Mouse (Mus musculus): Measurements from ENCODE around the gene Fggy. TPM values are rescaled to one million over a fixed set of nuclear protein-coding genes. Genes with fewer than 3 reads are reported as not detected.

The Fggy gene
- polyA plus RNA-seq (2014; fragmentation: Nextera tagmentation; extraction: Ambion mirVana) = 10.8 and 10.9 TPM in 2 replicates

DNA sequence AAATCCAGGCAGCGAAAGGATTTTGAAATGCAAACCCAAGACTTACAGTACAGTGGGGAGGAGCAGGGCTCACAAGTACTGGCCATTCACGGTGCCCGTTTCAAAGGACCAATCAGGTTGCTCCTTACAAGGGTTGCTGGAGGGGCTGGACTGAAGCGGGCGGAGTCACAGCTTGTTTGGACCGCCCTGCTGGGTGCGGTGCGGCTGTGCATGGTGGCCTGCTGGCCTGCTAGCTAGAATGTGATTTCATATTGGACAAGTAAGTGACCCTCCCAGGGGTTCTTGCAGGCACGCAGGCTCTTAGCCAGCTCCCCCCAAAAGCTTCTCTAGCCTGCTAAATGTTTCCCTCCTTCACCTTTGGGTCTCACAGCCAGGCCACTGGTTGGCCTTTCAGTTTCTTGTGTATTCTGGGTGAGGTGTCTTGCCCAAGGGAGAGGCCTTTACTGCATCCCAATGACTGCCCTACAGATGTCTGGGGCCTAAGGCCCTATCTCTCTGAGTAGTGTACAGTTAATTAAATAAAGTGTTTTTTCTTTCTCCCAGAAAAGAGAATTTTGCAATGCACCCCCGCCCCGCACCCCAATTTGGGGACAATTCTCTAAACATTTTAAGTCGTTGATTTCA, at the start of gene Fggy:
TSS of gene Fggy (plus strand) at position 175 of the 624 bp plus-strand sequence.
- ATAC-seq (ENCODE audit: insufficient read depth, low FRiP score, low TSS enrichment) (peak; percentile 100), DNase-seq (ENCODE audit: low spot score) (peak; percentile 96)
- WGBS = 27% methylated on average over 12 of the region's 12 CpGs
- Histone ChIP-seq H3K4me2 (ENCODE audit: low read depth) (peak within 1 kb of the TSS; percentile 60), H3K27ac (ENCODE audit: low read depth, low read length) (0 out of 2 replicates have a peak within 1 kb of the TSS, but pooled peaks have one; percentile 46), H3K36me3 (ENCODE audit: control insufficient read depth, insufficient read depth, low read length) (no peaks in the 10 kb centered on the region), H3K27me3 (ENCODE audit: control insufficient read depth, insufficient read depth, low read length) (no peaks in the 10 kb centered on the region), H3K9me3 (ENCODE audit: control insufficient read depth, low read length) (no peaks in the 10 kb centered on the region), H3K4me1 (ENCODE audit: control insufficient read depth, insufficient read depth, low read length) (no peaks in the 10 kb centered on the region; the same call in 1 of the 2 replicates), H3K9ac (ENCODE audit: low read length) (peak within 1 kb of the TSS; percentile 53), H3K4me3 (ENCODE audit: low read depth, low read length) (peak within 1 kb of the TSS; percentile 35)

DNA sequence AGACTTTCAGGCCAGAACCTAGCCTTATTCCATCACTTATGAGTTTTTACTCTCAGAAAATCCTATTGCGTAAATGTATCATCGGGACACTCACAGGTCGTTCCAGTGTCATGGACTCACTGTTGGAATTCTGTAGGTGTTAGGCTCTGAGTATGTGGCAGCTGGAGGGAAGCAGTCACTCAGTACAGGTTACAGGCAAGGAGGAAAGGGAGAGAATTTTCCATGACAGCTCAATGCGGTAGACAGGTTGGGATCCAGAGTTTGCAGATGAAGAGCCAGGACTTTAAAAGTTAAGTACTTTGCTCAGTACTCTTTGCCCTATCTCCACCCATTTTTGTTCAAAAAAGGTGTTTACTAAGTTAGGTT, 49.4 kb upstream of the Fggy start:
- no peak overlapping the region for H3K4me2 ChIP-seq (ENCODE audit: low read depth)
- ATAC-seq (ENCODE audit: insufficient read depth, low FRiP score, low TSS enrichment) = no peak
- WGBS = 92% methylated on average over 4 of the region's 4 CpGs
- H3K4me3 ChIP-seq (ENCODE audit: low read depth, low read length) = no peak overlapping the region
- no peaks in the 10 kb centered on the region for H3K36me3 ChIP-seq (ENCODE audit: control insufficient read depth, insufficient read depth, low read length)
- H3K4me1 ChIP-seq (ENCODE audit: control insufficient read depth, insufficient read depth, low read length) = peaks cover 6% of the 10 kb centered on the region; the same call in 1 of the 2 replicates
- no peaks in the 10 kb centered on the region for H3K9me3 ChIP-seq (ENCODE audit: control insufficient read depth, low read length)
- DNase-seq (ENCODE audit: low spot score) = no peak
- H3K27me3 ChIP-seq (ENCODE audit: control insufficient read depth, insufficient read depth, low read length) = no peaks in the 10 kb centered on the region
- H3K27ac ChIP-seq (ENCODE audit: low read depth, low read length) = no peak overlapping the region
- no peak overlapping the region for H3K9ac ChIP-seq (ENCODE audit: low read length)

DNA sequence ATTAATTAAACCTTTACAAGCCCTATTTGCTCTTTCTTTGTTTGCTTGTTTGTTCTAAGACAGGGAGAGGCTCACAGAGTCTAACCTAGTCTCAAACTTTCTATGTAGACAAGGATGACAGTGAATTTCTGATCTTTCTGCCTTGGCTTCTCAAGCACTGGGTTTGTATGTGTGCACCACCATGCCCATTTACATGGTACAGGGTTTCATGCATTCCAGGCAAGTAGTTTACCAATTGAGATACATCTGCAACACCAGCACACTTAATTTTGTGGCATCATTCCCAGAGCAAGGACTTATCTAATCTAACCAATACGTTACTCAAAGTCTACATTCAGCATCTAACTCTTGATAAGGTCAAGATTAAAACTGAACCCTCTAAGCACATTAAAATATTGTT, 38.9 kb upstream of the Fggy start:
- Histone ChIP-seq H3K27ac (ENCODE audit: low read depth, low read length) (no peak overlapping the region), H3K27me3 (ENCODE audit: control insufficient read depth, insufficient read depth, low read length) (no peaks in the 10 kb centered on the region), H3K4me2 (ENCODE audit: low read depth) (no peak overlapping the region), H3K9ac (ENCODE audit: low read length) (no peak overlapping the region), H3K36me3 (ENCODE audit: control insufficient read depth, insufficient read depth, low read length) (no peaks in the 10 kb centered on the region), H3K4me1 (ENCODE audit: control insufficient read depth, insufficient read depth, low read length) (peaks cover 6% of the 10 kb centered on the region; the same call in 1 of the 2 replicates), H3K4me3 (ENCODE audit: low read depth, low read length) (no peak overlapping the region), H3K9me3 (ENCODE audit: control insufficient read depth, low read length) (no peaks in the 10 kb centered on the region)
- no peak for ATAC-seq (ENCODE audit: insufficient read depth, low FRiP score, low TSS enrichment)
- no peak for DNase-seq (ENCODE audit: low spot score)
- 89% methylated on average over 1 of the region's 1 CpGs for WGBS

DNA sequence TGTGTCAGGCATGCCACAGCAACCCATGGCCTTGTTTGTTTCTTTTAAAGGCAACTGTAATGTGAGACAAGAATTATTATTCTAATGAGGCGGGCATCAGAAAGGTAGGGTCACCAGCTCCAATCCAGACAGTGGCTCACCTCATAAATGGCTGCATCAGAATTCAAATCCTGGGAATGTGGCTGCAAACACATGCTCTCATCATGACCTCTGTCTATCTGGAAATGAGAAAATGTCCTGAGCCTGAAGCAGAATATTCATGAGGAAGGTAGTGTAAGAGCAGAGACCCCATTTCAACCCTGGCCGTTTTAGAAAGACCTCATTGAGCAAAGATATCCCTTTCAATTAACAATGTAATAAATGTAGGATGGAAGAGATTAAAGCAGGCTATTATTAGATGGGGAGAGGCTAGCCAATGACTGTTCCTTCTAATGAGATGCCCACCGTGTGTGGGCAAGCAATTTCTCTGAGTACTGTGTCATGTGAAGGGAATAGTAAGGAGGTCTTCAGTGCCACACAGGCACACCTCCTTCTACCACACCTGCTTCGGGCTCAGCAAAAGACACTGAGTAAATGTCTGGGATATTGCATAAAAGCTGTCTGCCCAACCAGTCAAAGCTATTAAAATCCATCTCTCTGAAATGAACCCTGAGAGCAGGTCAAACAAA, 37.2 kb upstream of the Fggy start:
- ATAC-seq (ENCODE audit: insufficient read depth, low FRiP score, low TSS enrichment) = peak; percentile 53
- DNase-seq (ENCODE audit: low spot score) = no peak
- no peak overlapping the region for H3K4me2 ChIP-seq (ENCODE audit: low read depth)
- no peaks in the 10 kb centered on the region for H3K9me3 ChIP-seq (ENCODE audit: control insufficient read depth, low read length)
- no peaks in the 10 kb centered on the region for H3K36me3 ChIP-seq (ENCODE audit: control insufficient read depth, insufficient read depth, low read length)
- H3K4me3 ChIP-seq (ENCODE audit: low read depth, low read length) = no peak overlapping the region
- WGBS = 61% methylated on average over 4 of the region's 4 CpGs
- no peaks in the 10 kb centered on the region for H3K27me3 ChIP-seq (ENCODE audit: control insufficient read depth, insufficient read depth, low read length)
- H3K9ac ChIP-seq (ENCODE audit: low read length) = no peak overlapping the region
- H3K27ac ChIP-seq (ENCODE audit: low read depth, low read length) = 0 out of 2 replicates have a peak overlapping the region, but pooled peaks have one; percentile 15
- peaks cover 6% of the 10 kb centered on the region; the same call in 1 of the 2 replicates for H3K4me1 ChIP-seq (ENCODE audit: control insufficient read depth, insufficient read depth, low read length)

DNA sequence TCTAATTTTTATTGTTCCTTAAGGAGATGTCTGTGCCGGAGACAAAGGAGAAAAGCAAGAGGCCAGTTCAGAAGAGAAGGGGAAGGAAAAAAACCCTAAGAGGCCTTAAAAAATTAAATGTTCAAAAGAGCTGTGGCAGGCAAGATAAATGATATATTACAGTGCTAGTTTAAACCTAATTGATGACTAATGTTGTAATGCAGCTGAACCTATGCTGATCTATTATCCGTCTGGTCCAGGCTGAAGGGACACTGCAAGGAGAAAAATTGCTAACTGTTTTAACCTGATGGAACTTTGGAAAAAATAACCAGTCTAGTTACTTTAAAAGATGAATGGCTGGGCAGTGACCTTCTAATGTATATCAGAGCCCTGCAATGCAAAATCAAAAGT, 36.7 kb upstream of the Fggy start:
- Histone ChIP-seq H3K4me3 (ENCODE audit: low read depth, low read length) (no peak overlapping the region), H3K9ac (ENCODE audit: low read length) (no peak overlapping the region), H3K27ac (ENCODE audit: low read depth, low read length) (peak overlapping the region; percentile 15; the same call in 1 of the 2 replicates), H3K36me3 (ENCODE audit: control insufficient read depth, insufficient read depth, low read length) (no peaks in the 10 kb centered on the region), H3K4me1 (ENCODE audit: control insufficient read depth, insufficient read depth, low read length) (peaks cover 6% of the 10 kb centered on the region; the same call in 1 of the 2 replicates), H3K27me3 (ENCODE audit: control insufficient read depth, insufficient read depth, low read length) (no peaks in the 10 kb centered on the region), H3K4me2 (ENCODE audit: low read depth) (no peak overlapping the region), H3K9me3 (ENCODE audit: control insufficient read depth, low read length) (no peaks in the 10 kb centered on the region)
- whole genome bisulfite sequencing = 30% methylated on average over 2 of the region's 2 CpGs
- ATAC-seq (ENCODE audit: insufficient read depth, low FRiP score, low TSS enrichment) (peak; percentile 58; the same call in 1 of the 2 replicates), DNase-seq (ENCODE audit: low spot score) (no peak)

DNA sequence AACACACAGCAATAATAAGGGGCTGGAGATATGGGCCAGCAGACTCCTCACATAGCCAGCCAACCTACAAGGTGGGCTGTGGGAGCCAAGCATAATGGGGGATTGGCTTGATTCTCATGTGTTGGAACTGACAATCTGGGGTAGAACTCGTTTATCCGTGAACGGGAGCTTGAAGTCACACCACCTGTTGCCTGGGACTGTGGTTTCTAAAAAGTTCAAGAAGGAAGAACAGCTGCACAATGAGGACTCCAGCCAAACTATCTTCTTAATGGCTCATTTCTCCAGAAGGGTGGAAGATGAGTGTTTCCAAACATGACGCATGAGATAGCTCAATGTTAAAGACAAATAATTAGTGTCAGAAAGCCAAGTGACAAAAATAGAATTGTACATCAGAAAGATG, 30.7 kb upstream of the Fggy start:
- H3K27me3 ChIP-seq (ENCODE audit: control insufficient read depth, insufficient read depth, low read length) = no peaks in the 10 kb centered on the region
- no peak overlapping the region for H3K9ac ChIP-seq (ENCODE audit: low read length)
- H3K4me3 ChIP-seq (ENCODE audit: low read depth, low read length) = no peak overlapping the region
- no peak for DNase-seq (ENCODE audit: low spot score)
- ATAC-seq (ENCODE audit: insufficient read depth, low FRiP score, low TSS enrichment) = no peak
- no peaks in the 10 kb centered on the region for H3K4me1 ChIP-seq (ENCODE audit: control insufficient read depth, insufficient read depth, low read length)
- no peak overlapping the region for H3K4me2 ChIP-seq (ENCODE audit: low read depth)
- 88% methylated on average over 4 of the region's 4 CpGs for WGBS
- no peak overlapping the region for H3K27ac ChIP-seq (ENCODE audit: low read depth, low read length)
- no peaks in the 10 kb centered on the region for H3K36me3 ChIP-seq (ENCODE audit: control insufficient read depth, insufficient read depth, low read length)
- no peaks in the 10 kb centered on the region for H3K9me3 ChIP-seq (ENCODE audit: control insufficient read depth, low read length)

DNA sequence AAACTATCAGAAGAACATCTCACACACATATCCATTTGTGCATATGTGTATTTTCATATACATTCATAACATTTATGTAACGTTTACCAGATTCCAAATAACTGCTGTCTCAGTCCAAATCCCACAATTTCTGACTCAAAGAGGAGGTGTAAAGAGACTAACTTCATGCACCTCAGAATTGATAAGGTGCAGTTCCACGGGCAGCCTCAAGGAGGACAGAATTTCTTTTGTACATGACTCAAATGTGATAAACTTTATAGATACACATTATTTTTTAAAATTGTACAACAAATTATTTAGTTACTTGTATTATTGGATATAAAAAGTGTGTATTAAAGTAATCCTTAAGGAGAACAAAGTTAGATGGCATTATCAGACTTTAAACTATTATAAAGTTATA, 26.6 kb upstream of the Fggy start:
- no peaks in the 10 kb centered on the region for H3K36me3 ChIP-seq (ENCODE audit: control insufficient read depth, insufficient read depth, low read length)
- no peaks in the 10 kb centered on the region for H3K27me3 ChIP-seq (ENCODE audit: control insufficient read depth, insufficient read depth, low read length)
- H3K4me2 ChIP-seq (ENCODE audit: low read depth) = no peak overlapping the region
- no peaks in the 10 kb centered on the region for H3K9me3 ChIP-seq (ENCODE audit: control insufficient read depth, low read length)
- DNase-seq (ENCODE audit: low spot score) = no peak
- no peak for ATAC-seq (ENCODE audit: insufficient read depth, low FRiP score, low TSS enrichment)
- no peaks in the 10 kb centered on the region for H3K4me1 ChIP-seq (ENCODE audit: control insufficient read depth, insufficient read depth, low read length)
- no peak overlapping the region for H3K27ac ChIP-seq (ENCODE audit: low read depth, low read length)
- WGBS = 68% methylated on average over 2 of the region's 2 CpGs
- H3K4me3 ChIP-seq (ENCODE audit: low read depth, low read length) = no peak overlapping the region
- no peak overlapping the region for H3K9ac ChIP-seq (ENCODE audit: low read length)

DNA sequence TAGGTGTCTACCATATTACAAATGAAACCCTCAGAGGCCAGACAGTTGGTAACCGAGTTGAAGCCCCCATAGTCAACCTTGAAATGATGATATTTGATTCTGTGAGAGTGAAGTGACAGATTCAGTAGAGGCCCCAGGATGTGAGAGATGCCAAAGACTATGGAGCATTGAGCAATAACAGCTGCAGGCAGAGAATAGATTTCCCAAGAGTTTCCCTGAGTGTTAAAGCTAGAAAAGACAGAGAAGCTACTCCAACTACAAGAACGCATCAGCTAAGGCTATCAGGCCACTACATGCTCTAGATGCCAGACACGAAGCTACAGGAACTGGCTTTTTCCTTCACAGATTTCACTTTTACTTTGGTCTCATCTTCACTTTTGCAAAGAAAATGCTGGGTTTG, 23.4 kb upstream of the Fggy start:
- H3K4me1 ChIP-seq (ENCODE audit: control insufficient read depth, insufficient read depth, low read length) = no peaks in the 10 kb centered on the region
- H3K4me2 ChIP-seq (ENCODE audit: low read depth) = no peak overlapping the region
- H3K9ac ChIP-seq (ENCODE audit: low read length) = no peak overlapping the region
- ATAC-seq (ENCODE audit: insufficient read depth, low FRiP score, low TSS enrichment) (no peak), DNase-seq (ENCODE audit: low spot score) (no peak)
- no peak overlapping the region for H3K4me3 ChIP-seq (ENCODE audit: low read depth, low read length)
- H3K36me3 ChIP-seq (ENCODE audit: control insufficient read depth, insufficient read depth, low read length) = no peaks in the 10 kb centered on the region
- no peaks in the 10 kb centered on the region for H3K9me3 ChIP-seq (ENCODE audit: control insufficient read depth, low read length)
- WGBS = 93% methylated on average over 3 of the region's 3 CpGs
- H3K27me3 ChIP-seq (ENCODE audit: control insufficient read depth, insufficient read depth, low read length) = no peaks in the 10 kb centered on the region
- no peak overlapping the region for H3K27ac ChIP-seq (ENCODE audit: low read depth, low read length)

All from neural tube, embryonic 11.5 days (tissue).